Mouse (Mus musculus) left cerebral cortex, adult 11 months (tissue): ENCODE results near the gene Med12.
"Not testable (repeated sequence)": the region's sequence is repeated elsewhere in the genome, so short reads cannot be mapped to it uniquely, and the experiment has no call there.

Experiments
- DNase-seq: peaks from one replicate; pipeline ENCODE4 v3.0.0; 2022; ENCODE audit warnings: low spot score

Med12 gene

GRCm38 (mm10) chrX:101299473-101300426, 25.9 kb downstream of the Med12 start:
- no peak for DNase-seq

GRCm38 (mm10) chrX:101300427-101301030, 26.7 kb downstream of the Med12 start:
- DNase-seq: no peak

DNA sequence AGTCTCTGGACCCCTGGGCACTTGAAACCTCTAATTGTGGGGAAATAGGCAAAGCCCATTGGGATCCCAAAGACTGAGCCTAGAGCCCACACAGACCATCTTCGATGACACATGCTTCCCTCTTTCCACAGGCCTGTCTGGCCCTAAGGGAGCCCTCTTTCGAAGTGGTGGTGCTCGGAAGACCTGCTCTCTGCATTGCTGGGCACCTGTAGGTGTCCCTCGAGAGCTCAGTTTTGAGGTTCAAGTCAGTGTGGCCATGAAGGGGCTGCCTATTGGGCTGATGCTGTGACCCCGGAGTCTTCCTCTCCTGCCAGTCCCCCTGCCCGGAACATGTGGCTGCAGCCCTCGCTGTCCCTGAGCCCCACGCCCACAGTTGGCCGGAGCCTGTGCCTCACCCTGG, 27.8 kb downstream of the Med12 start:
- DNase-seq: no peak

DNA sequence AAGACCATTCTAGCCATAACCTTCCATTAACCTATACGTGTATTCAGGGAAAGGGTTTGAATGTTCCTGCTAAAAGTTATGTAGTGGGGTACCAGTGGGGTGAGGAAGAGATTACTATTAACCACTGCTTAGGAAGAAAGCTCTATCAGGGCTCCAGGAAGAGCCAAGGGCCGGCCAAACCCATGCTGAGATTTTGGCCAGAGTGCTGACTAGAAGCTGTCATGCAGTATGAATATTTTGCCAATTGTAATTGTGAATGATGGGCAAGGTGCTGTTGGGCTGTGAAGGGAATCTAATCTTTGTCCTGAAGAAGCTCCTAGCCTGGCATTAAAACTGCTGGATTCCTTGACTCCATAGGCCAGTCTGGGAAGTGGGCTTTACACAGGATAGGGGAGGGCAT, 30.8 kb downstream of the Med12 start:
- no peak for DNase-seq

GRCm38 (mm10) chrX:101309299-101309698, 35.5 kb downstream of the Med12 start:
- DNase-seq: no peak

GRCm38 (mm10) chrX:101313625-101314359, 40.0 kb downstream of the Med12 start:
- peak; percentile 78 for DNase-seq

GRCm38 (mm10) chrX:101319775-101320174, 45.9 kb downstream of the Med12 start:
- no peak for DNase-seq

DNA sequence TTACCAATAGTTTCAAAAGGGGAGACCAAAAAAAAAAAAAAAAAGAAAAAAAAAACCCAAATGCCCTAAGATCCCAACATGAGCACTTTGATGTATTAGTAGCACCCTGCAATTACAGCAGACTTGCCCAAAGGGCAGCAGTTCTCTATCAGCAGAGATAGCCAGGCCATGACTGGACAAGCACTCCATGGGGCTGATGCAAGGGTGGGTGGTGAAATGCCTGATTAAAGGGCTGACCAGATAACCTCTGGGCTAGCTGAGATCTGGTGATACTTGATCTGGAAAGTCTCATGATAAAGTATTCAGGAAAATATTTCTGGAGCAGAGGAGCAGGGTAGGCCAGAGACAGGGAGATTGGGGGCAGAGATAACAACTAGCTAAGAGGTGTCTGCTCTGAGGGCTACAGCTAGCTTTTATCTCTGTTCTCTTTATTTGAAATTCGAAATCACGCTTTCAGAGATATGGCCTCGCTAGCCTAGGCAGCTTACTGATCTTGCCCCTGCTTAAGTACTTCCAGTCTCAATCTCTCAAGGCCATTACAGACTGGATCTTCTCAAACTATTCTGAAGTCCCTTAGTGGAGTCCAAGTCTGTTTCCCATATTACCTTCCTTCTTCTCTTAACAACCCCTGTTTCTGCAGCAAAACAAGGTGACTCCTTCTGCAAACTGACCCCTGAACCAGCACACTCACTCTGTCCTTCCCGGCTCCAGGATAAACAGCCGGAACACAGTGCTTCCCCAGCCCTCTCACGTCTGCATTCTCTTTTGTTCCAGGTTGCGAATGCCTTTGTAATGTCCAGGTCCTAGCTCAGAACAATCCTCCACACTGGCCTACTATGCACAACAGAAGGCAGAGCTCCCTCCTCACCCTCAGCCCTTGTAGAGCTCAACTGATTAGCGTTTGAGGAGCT, 52.4 kb downstream of the Med12 start:
- no peak for DNase-seq

DNA sequence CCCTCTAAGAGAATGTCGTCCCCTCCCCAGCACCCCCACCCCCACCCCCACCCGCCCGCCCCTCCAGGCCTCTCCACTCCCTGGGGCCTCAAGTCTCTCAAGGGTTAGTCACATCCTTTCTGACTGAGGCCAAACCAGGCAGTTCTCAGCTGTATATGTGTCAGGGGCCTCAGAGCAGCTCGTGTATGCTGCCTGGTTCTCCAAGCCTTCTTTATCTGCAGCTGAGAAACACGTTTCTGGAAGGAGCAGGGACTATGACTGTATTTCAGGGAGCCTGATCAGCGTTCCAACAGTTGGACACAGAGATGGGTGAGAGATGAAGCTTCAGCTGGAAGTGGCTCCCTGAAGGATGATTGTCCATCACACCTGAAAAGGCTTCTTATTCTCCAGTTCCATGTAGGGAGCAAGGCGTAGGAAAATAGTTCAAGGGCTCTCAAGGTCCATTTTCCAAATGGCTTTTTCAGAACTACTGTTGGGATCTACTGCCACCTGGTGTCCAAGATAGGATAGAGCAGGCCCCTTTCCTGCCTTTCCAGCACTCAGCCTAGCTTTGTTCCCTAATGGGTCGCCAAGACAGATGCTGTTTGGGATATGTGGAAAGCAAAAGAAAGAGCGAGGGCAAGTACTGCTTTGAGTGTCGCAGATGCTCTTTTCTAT, 55.7 kb downstream of the Med12 start:
- DNase-seq: peak; percentile 51

GRCm38 (mm10) chrX:101332031-101332374, 58.2 kb downstream of the Med12 start:
- DNase-seq: no peak

- peak; percentile 89 for DNase-seq
Measured at GRCm38 (mm10) chrX:101332375-101333211, 58.8 kb downstream of the Med12 start.

GRCm38 (mm10) chrX:101334606-101335005, 60.8 kb downstream of the Med12 start:
- no peak for DNase-seq

GRCm38 (mm10) chrX:101338666-101339065, 64.8 kb downstream of the Med12 start:
- no peak for DNase-seq

DNA sequence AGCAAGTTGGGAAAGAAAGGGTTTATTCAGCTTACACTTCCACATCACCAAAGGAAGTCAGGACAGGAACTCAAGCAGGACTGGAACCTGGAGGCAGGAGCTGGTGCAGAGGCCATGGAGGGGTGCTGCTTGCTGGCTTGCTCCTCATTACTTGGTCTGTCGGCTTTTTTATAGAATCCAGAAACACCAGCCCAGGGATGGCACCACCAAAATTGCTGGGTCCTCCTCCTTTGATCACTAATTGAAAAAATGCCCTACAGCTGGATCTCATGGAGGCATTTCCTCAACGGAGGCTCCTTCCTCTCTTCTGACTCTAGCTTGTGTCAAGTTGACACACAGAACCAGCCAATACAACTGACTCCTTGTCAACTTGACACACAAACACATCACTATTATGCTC, 69.0 kb downstream of the Med12 start:
- DNase-seq: not testable (repeated sequence)

GRCm38 (mm10) chrX:101345456-101345855, 71.6 kb downstream of the Med12 start:
- no peak for DNase-seq

GRCm38 (mm10) chrX:101346475-101346874, 72.6 kb downstream of the Med12 start:
- no peak for DNase-seq
